Mouse (Mus musculus): ENCODE measurements around the gene Rpl10a.

Gene Rpl10a

DNA sequence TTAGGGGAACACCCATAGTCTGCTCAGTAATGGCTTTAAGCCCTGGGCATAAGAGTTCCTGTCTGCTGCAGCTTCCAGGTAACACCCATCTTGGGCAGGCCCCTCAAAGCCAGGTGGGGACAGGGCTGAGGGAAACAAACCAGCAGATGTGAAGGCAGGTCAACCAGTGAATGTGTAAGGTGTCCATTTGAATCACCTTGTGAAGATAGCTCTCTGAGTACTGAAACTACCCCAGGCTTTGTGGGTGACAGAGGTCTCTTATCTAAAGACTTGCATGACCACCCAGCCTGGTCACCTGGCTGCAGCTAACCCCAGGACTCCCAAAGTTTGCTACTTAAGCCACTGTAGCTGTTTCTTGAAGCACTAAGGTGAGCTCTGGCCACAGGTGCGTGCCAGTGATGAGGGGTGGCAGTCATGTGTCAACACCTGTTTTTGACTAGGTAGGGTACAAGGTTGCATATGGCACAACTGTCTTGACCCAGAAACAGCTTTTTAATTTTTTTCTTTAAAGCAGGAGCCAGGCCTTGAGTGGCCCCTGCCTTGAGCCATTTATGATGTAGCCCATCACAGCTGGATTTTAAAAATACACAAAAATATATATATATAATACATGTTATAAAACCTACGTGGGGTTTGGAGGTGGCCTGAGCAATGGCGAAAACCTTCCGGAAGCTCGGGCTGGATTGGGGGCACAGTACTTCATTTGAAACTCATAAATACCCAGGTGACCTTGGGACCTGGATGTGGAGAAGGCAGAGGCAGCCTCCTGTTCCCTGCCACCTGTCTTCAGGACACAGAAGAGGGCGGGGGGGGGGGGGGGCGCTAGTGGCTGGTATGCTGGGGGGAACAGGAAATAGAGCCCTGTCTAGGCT is 3.2 kb downstream of the Rpl10a start:
- DNase-seq (ENCODE audit: low spot score in 2 of 2): no peak

DNA sequence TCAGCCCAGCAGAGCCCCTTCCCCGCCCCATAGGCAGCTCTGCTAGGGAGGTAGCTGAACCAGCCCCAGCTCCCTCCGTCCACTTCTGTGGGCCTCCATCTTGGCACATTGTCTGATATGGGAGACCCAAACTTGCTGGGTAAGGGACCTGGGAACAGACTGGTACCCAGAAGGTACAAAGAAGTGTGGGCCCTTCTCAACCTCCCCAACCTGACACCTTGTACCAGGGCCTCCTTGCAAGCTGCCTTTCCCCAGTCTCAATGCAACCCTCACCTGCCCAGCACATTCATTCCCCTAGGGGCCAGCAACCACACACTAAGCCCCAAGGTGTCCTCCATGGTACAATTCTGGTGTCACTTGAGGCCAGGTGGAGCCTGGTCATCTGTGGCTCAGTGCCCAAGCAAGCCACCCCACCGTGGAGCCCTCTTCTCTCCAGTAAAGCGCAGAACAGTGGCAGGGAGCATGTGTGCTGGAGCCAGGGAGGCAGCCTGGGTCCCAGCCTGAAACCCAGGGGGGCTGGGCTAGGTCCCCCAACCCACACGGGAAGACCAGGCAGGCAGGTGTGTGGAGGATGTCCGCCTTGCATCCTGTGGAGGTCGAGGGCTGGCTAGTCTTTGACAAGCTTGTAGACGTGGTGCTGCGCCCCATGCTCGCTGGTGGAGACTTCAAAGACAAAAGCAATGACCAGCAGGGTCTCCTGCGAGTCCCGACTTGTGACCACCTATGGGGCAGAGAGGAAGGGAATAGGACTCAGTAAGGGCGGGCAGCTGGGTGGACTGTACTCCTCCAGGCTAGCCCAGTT is 4.0 kb downstream of the Rpl10a start:
- DNase-seq (ENCODE audit: low spot score in 2 of 2): no peak

GRCm38 (mm10) chr17:28332915-28333546 is 4.8 kb downstream of the Rpl10a start:
- DNase-seq (ENCODE audit: low spot score in 2 of 2): no peak

- no peak for DNase-seq (ENCODE audit: low spot score in 2 of 2)
These were observed 7.0 kb downstream of the Rpl10a start for GRCm38 (mm10) chr17:28335267-28335666.

DNA sequence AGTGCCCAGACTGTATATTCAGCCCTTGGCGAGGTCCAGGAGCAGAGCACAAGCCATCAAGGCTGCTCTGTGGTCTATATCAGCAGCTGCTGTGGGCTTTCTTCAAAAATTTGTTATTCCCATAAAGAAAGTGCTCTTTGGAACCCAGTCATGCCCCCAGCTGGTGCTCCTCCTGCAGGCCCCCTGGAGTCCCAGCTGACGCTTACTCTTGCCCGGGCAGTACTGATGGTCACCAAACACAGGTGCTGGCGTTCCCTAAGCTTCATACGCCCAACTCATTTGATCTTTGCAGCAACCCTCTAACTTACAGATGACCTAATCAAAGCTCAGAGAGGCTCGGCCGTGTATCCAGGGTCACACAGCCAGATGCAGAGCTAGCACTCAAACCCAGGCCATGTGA is 9.3 kb downstream of the Rpl10a start:
- no peak for DNase-seq (ENCODE audit: low spot score in 2 of 2)

DNA sequence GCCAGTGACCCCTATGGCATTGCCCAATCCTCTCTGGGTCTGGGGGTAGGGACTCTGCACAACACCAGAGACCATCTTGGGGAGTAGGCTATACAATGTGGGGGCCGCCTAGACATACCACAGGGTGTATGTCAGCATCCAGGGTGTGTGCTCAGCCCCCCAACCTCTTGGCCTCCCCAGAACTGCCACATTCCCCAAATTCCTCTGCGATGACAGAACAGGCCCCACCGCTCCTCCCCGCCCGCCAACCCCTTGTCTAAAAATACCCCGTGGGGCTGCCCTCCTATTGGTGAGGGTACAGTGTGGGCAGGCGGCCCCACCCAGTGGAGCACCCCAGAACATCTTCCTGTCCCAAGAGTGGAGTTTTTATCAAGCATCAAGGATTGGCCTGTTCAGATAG is 12.3 kb downstream of the Rpl10a start:
- DNase-seq (ENCODE audit: low spot score in 2 of 2): no peak

- DNase-seq (ENCODE audit: low spot score in 2 of 2): peak; percentile 63 to 73
These were observed 12.8 kb downstream of the Rpl10a start for GRCm38 (mm10) chr17:28341091-28341490.

- DNase-seq (ENCODE audit: low spot score in 2 of 2): no peak
These were observed 15.9 kb downstream of the Rpl10a start for GRCm38 (mm10) chr17:28344050-28344607.

DNA sequence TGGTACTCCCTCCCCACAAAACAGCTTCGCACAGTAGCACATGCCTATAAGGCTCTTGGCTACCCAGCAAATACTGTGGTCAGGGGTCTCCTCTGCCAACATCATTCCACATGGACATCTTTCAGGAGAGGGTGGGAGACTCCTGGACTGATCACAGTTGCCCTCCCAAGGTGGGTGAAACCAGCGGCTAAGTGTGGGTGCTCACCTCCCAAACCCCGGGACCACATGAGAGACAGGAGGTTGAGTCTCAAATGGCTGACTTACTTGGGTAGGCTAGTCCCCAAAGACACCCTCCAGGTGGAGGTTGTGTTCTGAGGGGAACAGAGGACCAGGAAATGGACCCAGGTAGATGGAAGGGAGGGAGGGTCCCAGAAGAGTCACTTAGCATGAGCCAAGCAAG is 16.4 kb downstream of the Rpl10a start:
- no peak for DNase-seq (ENCODE audit: low spot score in 2 of 2)

DNA sequence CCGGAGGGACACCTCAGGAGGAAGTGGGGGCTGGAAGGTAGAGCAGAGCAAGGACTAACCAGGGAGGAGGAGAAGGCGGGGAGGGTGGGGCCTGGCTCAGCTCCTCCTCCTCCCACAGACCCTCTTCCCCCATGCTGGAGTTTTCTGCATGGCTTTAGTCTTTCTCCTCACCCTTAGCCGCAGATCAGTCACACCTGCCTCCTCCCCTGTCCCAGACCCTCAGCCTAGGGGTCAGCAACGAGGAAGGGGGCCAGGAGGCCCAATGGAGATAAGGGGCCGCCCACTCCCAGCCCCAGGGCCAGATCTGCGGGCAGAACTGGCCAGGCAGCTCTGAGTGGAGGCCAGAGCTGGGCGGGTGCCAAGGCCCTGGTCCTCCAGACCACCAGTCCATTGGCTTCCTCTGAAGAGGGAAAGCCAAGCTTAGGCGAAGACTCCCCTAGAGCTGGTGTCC is 17.0 kb downstream of the Rpl10a start:
- DNase-seq (ENCODE audit: low spot score in 2 of 2): no peak

DNA sequence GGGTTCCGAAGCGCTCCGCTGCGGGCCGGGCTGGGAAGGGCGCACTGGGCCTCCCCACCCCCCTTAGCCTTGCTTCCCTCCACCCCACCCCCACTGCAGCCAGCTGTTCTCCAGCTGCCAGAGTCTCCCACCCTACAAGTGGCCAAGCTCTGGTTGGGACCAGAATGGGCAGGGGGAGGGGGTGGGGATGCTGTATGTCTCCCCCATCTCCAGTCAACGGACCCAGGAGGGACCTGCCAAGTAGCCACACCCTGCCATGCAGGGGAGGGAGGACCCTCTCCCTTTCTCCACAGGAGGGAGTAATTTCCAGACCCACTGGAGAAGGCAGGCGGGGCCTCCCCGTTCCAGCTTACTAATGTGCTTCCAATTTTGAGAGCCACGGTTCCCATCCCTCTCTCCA is 17.6 kb downstream of the Rpl10a start:
- no peak for DNase-seq (ENCODE audit: low spot score in 2 of 2)

DNA sequence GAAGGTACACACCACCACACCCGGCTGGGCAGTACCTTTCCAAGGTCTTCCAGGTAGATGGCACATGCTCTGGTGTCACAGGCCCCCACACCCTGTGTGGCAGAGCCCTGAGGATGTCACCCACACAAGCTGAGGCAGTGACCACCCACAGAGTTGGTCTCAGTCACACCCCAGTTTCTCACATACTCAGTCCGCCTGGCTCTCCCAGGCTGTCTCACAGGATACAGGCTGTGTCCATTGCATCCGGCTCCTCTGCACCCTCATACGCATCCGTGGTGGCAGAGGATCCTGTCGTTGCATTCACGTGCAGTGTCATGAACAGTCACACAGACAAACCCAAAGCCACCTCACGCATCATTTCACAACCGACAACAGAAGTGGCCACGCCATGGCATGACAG is 19.1 kb downstream of the Rpl10a start:
- no peak for DNase-seq (ENCODE audit: low spot score in 2 of 2)

- DNase-seq (ENCODE audit: low spot score in 2 of 2): no peak
These were observed 19.9 kb downstream of the Rpl10a start for GRCm38 (mm10) chr17:28348211-28348610.

DNA sequence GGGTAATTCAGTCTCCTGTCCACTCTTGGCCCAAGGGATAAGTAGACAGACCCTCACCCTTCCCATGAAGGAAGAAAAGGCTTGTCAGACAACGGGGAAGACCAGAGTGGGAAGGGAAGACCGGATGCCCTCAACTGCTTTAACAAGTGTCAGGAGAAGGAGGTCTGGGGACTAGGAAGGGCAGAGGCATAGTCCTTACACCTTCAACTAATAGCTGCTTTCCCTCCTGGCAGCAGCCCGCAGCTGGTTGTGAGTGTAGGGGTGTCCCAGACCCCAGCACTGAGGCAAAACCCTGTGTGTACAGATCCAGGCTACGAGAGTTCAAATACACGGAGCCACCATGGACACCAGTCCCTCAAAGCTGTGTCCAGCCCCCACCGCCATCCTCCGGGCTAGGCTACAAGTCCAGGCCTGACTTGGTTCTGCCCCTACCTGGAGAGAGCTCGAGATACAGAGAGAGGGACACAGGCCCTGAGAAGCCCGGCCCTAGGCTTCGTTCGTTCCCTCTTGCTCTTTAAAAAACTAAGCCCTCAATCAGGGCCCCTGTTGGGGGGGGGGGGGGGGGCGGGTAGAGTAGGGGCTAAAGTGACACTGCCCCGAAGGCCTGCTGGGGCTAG is 21.1 kb downstream of the Rpl10a start:
- no peak for DNase-seq (ENCODE audit: low spot score in 2 of 2)

DNA sequence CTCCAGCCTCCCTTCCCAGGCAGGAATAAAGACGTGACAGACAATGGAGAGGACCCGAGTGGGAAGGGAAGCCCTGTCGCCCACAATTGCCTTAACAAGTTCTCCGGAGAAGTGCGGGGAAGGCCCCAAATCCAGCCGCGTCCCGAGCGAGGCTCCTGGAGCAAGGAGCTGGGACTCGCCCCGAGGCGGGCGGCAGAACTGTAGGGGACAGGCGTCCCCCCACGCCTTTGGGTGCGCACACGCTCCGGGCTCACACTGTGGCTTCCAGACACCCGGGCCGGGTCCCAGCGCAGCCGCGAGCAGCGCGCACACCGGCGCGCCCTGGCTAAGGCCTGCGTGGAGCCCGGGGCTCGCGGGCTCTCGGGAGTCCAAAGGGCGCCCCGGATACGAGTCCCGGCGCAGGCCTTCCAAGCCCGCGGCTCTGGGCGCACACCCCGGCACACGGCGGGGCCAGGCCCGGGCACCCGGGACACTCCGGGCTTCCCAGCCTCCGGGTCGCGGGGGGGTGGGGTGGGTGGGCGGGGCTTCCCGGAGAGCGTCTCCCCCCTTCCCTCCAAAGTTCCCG is 21.7 kb downstream of the Rpl10a start:
- DNase-seq (ENCODE audit: low spot score in 2 of 2): no peak

GRCm38 (mm10) chr17:28350466-28351352 is 22.4 kb downstream of the Rpl10a start, which contains the start of gene Tead3:
TSS of gene Tead3 (minus strand) at chr17:28350817.
- peak in 1 of 2 experiments; percentile 43 for DNase-seq (ENCODE audit: low spot score in 2 of 2)

DNA sequence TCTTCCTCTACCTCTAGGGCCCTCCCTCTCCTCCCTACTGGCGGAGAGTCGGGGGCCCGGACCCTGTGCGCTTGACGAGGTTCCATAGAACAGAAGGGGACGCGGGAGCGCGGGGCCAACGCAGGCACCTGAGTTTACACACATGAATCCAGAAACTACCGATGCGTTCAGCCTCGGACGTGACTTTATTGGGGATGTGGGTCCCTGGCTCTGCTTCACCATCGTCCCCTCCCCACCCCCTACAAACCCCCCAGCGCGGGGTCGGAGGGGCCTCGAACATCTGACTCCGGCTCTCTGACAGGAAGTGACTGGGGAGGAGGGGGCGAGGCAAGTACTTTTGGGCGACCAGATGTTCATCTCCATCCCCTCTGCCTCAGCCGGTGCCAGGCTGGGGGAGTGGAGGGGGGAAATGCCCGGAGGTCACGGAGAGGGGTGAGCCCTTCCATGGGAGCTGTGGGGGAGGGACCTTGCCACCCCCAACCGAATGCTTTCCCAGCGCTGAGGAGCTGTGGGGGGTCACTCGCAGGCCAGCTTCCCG is 23.2 kb downstream of the Rpl10a start:
- no peak for DNase-seq (ENCODE audit: low spot score in 2 of 2)

DNA sequence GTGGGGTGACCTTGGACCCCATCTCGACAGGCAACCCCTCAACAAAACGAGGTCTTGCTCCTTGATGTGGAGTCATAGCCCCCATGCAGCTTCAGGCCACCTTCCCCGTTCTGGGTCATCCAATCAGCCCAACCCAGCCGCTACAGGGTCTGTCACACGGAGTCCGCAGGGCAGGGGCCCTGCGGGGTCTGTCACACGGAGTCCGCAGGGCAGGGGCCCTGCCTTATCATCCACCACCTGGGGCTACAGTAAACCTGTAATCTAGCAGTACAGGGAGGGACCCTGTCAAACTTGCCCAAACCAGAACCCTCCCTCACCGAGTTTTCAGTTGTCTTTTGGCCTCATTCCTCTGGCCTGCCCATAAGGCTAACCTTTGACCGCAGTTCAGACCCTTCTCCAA is 23.7 kb downstream of the Rpl10a start:
- DNase-seq (ENCODE audit: low spot score in 2 of 2): no peak

- DNase-seq (ENCODE audit: low spot score in 2 of 2): no peak
These were observed 27.6 kb downstream of the Rpl10a start for GRCm38 (mm10) chr17:28355871-28356270.

All from natural killer cell, adult 2 months (primary cell).